In genomic region chr17:56100811-56101210, GRCm38 (mm10) we compare ENCODE assay signal across 14 mouse cellular contexts. TPM values are rescaled to one million over a fixed set of nuclear protein-coding genes. Genes with fewer than 3 reads are reported as not detected.
DNase-seq lines count a peak whose midpoint lies in the region; ATAC-seq lines count a peak whose summit lies in the region.
"Had no signal": no experiment of that assay in that cellular context is flagged by ENCODE, and none has a peak within 500 bp of the region (broad histone marks: within the 10 kb centered on the region; RNA-seq: fewer than 3 reads in every experiment).

No protein-coding gene starts in this region.

- DNase-seq in adrenal gland, postnatal 14 days: peak; percentile 36
- no peak for DNase-seq in adrenal gland, postnatal 10 days
- DNase-seq in heart, adult 11 months: peak; percentile 94
- no peak for DNase-seq in heart, adult 9 months (ENCODE audit: low spot score in 2 of 2)
- peak; percentile 93 for DNase-seq in adipocyte (ENCODE audit: low spot score)
- peak; percentile 76 for DNase-seq in gastrocnemius, postnatal 25 days
- DNase-seq: cerebellum, adult 11-12 months; cerebellum, adult 9-10 months; cerebellum, postnatal 25 days; forebrain, postnatal 0 days; kidney, adult 18-20 months had no signal

- no peak for ATAC-seq in granulocyte monocyte progenitor cell, adult 5-6 weeks (replicated peaks; ENCODE audit: poor library complexity, severe bottlenecking)
- ATAC-seq: forebrain, postnatal 0 days; intestine, embryonic 15.5 days had no signal

RNA-seq across cellular contexts. Expression of gene Plin4, which starts 8.8 kb away (rescaled TPM):
- 76.6 and 87.5 TPM in 2 replicates for total RNA-seq in adrenal gland, postnatal 14 days (2021)
- total RNA-seq in adrenal gland, postnatal 10 days (2021): 10 to 100 TPM; 75.7 to 89.2 TPM
- total RNA-seq in gastrocnemius, postnatal 25 days (2021): 100 to 1,000 TPM; 177 to 234 TPM
- not detected in 2 replicates for total RNA-seq in granulocyte monocyte progenitor cell, adult 5-6 weeks (2014; fragmentation: Nextera tagmentation)
- not detected in 2 replicates for total RNA-seq in granulocyte monocyte progenitor cell, adult 5-6 weeks (2017)

RNA-seq across cellular contexts. Expression of gene Plin5, which starts 16.6 kb away (rescaled TPM):
- total RNA-seq in adrenal gland, postnatal 14 days (2021): 91.4 and 109 TPM in 2 replicates
- total RNA-seq in adrenal gland, postnatal 10 days (2021): 100 to 1,000 TPM; 102 to 111 TPM
- total RNA-seq in gastrocnemius, postnatal 25 days (2021): 10 to 100 TPM; 27.7 to 29.0 TPM
- not detected in 2 replicates for total RNA-seq in granulocyte monocyte progenitor cell, adult 5-6 weeks (2014; fragmentation: Nextera tagmentation)
- 0.09 TPM in 1 of 2 replicates, not detected in the other for total RNA-seq in granulocyte monocyte progenitor cell, adult 5-6 weeks (2017)
- total RNA-seq: CH12.LX had no signal

RNA-seq across cellular contexts. Expression of gene Lrg1, which starts 21.0 kb away (rescaled TPM):
- 58.3 and 63.2 TPM in 2 replicates for total RNA-seq in adrenal gland, postnatal 14 days (2021)
- total RNA-seq in adrenal gland, postnatal 10 days (2021): 10 to 100 TPM; 41.0 to 55.6 TPM
- total RNA-seq in gastrocnemius, postnatal 25 days (2021): 10 to 100 TPM; 13.4 to 24.9 TPM
- total RNA-seq in granulocyte monocyte progenitor cell, adult 5-6 weeks (2014; fragmentation: Nextera tagmentation): 0.45 and 0.96 TPM in 2 replicates
- total RNA-seq in granulocyte monocyte progenitor cell, adult 5-6 weeks (2017): 0.69 and 2.6 TPM in 2 replicates
- total RNA-seq: CH12.LX; forebrain, postnatal 0 days had no signal

RNA-seq across cellular contexts. Expression of gene Hdgfl2, which starts 21.4 kb away (rescaled TPM):
- total RNA-seq in adrenal gland, postnatal 14 days (2021): 52.5 and 60.1 TPM in 2 replicates
- total RNA-seq in adrenal gland, postnatal 10 days (2021): 10 to 100 TPM; 45.3 to 54.0 TPM
- 10 to 100 TPM; 21.5 to 24.2 TPM for total RNA-seq in gastrocnemius, postnatal 25 days (2021)
- total RNA-seq in granulocyte monocyte progenitor cell, adult 5-6 weeks (2014; fragmentation: Nextera tagmentation): 70.7 and 83.3 TPM in 2 replicates
- total RNA-seq in granulocyte monocyte progenitor cell, adult 5-6 weeks (2017): 65.1 and 77.6 TPM in 2 replicates

RNA-seq across cellular contexts. Expression of gene Ubxn6, which starts 26.0 kb away (rescaled TPM):
- 65.6 and 79.5 TPM in 2 replicates for total RNA-seq in adrenal gland, postnatal 14 days (2021)
- 10 to 100 TPM; 77.5 to 78.9 TPM for total RNA-seq in adrenal gland, postnatal 10 days (2021)
- 10 to 100 TPM; 42.7 to 46.1 TPM for total RNA-seq in gastrocnemius, postnatal 25 days (2021)
- 15.2 and 21.3 TPM in 2 replicates for total RNA-seq in granulocyte monocyte progenitor cell, adult 5-6 weeks (2014; fragmentation: Nextera tagmentation)
- 26.1 and 26.7 TPM in 2 replicates for total RNA-seq in granulocyte monocyte progenitor cell, adult 5-6 weeks (2017)

Comparison
In these comparisons a context has a peak if more than half of its experiments do, and no peak if none do; other contexts are left out.
1. DNase-seq: peak in adrenal gland, postnatal 14 days (single experiment), heart, adult 11 months (single experiment), adipocyte (single experiment) and gastrocnemius, postnatal 25 days (single experiment); none in adrenal gland, postnatal 10 days (single experiment) and heart, adult 9 months (0 of 2).
2. RNA of gene Plin4, which starts 8.8 kb away (total RNA-seq): 177 to 234 TPM in gastrocnemius, postnatal 25 days, 75.7 to 89.2 TPM in adrenal gland, postnatal 10 days and 76.6 to 87.5 TPM in adrenal gland, postnatal 14 days; not detected in granulocyte monocyte progenitor cell, adult 5-6 weeks; every median in the first group is over 10 times any median in the second.
3. RNA of gene Plin5, which starts 16.6 kb away (total RNA-seq): 102 to 111 TPM in adrenal gland, postnatal 10 days, 91.4 to 109 TPM in adrenal gland, postnatal 14 days and 27.7 to 29.0 TPM in gastrocnemius, postnatal 25 days; 0.09 TPM in granulocyte monocyte progenitor cell, adult 5-6 weeks; every median in the first group is over 10 times any median in the second.